Mouse (Mus musculus) liver, adult 2 months (tissue): ENCODE results near the gene Cptp.

Source experiments
- CTCF ChIP-seq: fragments of 200-500 bp; IDR thresholded peaks from 2 replicates; pipeline ENCODE4 v1.5.1; 2011; ENCODE audit warnings: low read depth, low read length, control low read depth
- POLR2A ChIP-seq: fragments of 200-500 bp; IDR thresholded peaks from 2 replicates; pipeline ENCODE4 v1.6.1; 2011; ENCODE audit warnings: low read length, control low read depth; ENCODE audit not compliant: insufficient read depth; ENCODE audit errors: extremely low read depth

DNA sequence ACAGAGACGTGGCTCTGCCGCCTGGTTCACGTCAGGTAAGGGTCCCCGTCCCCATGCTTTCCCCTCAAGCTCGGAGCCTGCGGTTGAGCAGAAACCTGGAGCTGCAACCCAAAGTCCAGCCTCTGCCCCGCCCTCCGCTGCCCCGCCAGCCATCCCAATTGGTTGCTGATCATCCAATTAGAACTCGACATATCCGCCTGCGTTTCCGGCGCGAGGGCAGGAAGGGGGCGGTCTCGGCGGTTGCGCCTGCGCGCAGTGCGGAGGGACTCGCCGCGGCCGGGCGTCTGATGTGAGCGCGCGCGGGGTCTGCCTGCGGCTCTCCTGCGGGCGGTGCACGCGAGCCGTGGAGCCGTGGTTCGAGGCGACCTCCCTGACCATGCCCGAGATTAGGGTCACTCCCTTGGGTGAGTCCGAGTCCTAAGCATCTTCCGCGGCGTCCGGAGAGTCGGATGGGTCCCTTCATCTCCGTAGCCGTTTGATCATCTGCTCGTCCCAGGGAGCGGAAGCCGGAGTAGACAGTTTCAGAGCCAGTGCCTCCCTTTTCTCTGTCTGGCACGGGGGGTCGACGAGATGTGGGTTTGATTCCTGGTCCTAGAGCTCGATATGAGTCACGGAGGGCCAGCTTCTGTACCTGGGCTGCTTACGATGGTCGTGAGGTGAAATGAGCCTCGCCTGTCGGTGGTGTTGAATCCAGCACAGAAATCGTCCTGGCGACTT, at the start of gene Cptp, which contains the start of gene Ints11:
- peak; percentile 39 for TF ChIP-seq CTCF
- peak; percentile 61 for TF ChIP-seq POLR2A
